Mouse (Mus musculus) Muller cell, postnatal 12 days (primary cell): ENCODE results near the gene Mettl21c.
"Not testable (repeated sequence)": the region's sequence is repeated elsewhere in the genome, so short reads cannot be mapped to it uniquely, and the experiment has no call there.

Source experiments
- DNase-seq: peaks from one replicate; pipeline ENCODE4 v3.0.0-alpha.2; 2015; ENCODE audit errors: inconsistent ontology term

Gene Mettl21c

DNA sequence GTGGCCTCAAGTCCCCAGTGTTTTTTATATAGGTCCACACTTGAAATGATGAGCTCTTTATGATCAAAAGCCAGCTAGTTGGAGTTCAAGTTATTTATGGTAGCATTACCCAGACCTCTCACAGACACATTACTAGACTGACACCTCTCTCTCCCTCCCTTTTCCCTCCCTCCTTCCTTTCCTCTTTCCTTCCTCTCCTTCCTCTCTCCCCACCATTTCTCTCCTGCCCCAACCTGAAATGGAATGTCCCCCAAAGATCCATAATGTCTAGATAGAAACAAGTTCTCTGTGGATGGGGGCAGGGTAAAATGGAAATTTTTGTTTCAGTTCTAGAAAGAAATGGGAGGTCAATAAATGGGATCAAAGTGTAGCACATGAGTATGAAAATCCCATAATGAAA, at the start of gene Mettl21c:
Gene Mettl21c, minus strand, starts transcription at position 101 of the 400 bp plus-strand sequence.
- no peak for DNase-seq

DNA sequence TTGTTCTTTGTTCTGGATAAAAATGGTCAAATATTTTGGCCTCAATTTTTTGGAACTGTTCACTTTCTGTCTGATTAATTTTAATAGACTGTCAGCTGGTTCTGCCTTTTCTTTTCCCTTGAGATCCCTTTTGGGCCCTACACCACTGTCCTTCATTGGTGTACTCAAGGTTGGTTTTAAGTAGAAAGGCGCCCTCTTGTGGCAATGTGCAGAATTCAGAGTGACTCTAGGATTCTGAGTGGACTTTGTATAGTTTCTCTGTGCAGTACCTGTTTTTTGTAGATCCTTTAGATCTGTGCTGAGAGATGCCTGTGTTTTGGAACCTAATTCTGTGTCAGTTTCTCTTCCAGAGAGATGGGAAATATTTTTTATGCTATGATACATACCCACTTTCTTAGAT, 44.8 kb upstream of the Mettl21c start:
- DNase-seq = peak; percentile 12

DNA sequence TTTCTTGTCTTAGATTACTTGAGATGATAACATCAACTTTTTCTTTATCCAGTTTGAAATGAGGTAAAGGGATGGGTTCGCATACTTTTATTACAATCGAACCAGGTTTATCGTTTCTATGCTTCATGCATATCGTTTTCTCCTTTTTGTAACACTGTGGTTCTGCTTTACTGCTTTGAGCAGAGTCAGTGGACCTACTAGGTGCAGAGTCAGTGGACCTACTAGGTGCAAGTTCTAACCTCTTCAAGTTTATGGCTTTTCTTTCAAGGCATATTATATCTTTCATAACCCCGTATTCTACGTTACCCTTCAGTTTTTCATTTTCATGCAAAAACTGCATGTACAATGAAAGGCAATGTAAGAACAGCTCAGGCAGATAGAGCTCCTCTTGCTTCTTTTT, 43.6 kb upstream of the Mettl21c start:
- DNase-seq = no peak

DNA sequence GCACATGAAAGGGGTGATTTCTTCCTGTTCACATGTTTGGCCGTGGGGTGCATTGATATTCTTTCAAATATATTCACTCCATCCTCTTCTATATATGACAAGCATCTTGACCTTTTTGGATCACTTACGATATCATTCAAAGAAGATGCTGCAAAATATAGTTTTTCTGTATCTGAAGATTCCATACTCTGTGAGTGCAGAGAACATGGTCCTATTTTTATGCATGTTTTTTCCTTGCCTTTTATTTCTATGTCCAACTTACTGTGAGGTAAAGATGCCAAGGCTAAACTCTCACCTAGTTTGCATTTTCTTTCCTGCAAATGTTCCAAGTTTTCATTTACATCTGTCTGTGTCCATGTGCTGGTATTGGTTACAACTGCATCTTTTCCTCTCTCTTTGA, 42.0 kb upstream of the Mettl21c start, which contains the start of gene Gm8251:
Gene Gm8251, minus strand, starts transcription at position 101 of the 400 bp plus-strand sequence.
- DNase-seq = no peak

- no peak for DNase-seq
Observed at GRCm38 (mm10) chr1:44057805-44058204, 38.0 kb upstream of the Mettl21c start.

GRCm38 (mm10) chr1:44046556-44046955, 26.7 kb upstream of the Mettl21c start:
- no peak for DNase-seq

DNA sequence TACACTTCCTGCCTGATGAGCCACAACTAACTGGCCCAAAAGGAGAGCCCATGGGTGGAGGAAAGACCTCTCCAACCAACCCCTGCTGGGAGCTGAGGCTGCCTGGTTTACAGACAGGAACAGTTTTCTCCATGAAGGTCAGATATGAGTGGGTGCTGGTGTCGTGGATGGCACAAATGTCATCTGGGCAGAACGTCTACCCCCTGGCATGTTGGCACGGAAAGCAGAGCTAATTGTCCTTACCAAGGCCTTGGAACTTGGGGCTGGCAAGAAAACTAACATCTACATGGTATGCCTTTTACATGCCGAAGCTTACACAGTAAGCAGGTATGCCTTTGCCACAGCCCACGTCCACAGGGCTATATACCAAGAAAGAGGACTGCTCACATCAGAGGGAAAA, 25.9 kb upstream of the Mettl21c start:
- not testable (repeated sequence) for DNase-seq

- no peak for DNase-seq
Observed at GRCm38 (mm10) chr1:44042555-44042915, 22.7 kb upstream of the Mettl21c start.

- DNase-seq = peak; percentile 50
Observed at GRCm38 (mm10) chr1:44041797-44042554, 22.1 kb upstream of the Mettl21c start.

GRCm38 (mm10) chr1:44032948-44033347, 13.1 kb upstream of the Mettl21c start:
- no peak for DNase-seq

DNA sequence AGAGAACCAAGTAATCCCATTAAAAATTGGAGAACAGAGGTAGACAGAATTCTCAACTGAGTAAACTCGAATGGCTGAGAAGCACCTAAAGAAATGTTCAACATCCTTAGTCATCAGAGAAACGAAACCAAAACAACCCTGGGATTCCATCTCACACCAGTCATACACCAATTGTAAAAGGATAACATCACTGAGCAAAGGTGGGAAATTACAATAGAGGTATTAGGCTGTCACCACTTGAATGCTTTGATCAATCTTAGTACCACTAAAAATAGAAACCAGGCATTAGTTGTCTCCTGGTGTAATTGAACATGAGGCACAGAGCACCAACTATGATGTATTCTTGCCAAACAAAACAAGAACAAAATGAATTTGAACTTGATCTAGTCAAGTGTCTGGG, 12.4 kb upstream of the Mettl21c start:
- no peak for DNase-seq

- peak; percentile 27 for DNase-seq
Observed at GRCm38 (mm10) chr1:44027651-44028050, 7.8 kb upstream of the Mettl21c start.

DNA sequence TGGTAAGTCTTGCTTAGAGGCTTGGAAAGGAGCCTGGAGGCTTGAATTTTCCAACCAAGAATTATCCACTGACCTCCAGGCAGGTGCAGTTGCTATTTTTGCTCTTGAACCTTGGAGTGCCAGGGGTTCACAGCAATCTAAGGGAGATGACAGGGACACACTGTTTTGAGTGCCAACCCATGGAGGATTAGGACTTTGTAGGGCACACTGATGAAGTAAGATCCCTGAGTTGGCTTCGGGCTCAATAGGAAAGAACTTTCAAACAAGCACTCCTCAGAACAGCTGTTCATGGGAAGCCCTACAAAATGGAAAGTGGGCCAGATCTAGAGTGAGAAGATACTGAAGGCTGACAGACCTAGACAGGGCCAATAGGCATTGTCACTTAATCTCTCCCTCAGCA, 2.8 kb upstream of the Mettl21c start:
- DNase-seq = no peak

DNA sequence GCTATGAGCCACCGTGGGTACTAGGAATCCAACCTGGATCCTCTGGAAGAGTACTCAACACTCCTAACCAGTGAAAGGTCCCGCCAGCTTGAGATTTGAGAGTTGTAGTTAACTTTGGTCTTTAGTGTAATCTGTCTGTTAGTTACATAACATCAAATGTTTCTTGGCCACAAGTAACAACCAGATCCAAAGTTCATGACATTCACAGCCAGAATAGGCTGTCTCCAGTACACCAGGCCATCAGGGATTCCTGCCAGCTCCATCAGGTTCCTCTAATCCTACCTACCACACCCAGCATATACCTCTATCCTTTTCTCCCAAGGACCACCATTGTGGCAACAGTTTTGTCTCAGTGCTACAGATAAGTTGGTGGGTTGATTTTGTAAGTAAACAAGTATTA, 4.3 kb downstream of the Mettl21c start:
- no peak for DNase-seq

DNA sequence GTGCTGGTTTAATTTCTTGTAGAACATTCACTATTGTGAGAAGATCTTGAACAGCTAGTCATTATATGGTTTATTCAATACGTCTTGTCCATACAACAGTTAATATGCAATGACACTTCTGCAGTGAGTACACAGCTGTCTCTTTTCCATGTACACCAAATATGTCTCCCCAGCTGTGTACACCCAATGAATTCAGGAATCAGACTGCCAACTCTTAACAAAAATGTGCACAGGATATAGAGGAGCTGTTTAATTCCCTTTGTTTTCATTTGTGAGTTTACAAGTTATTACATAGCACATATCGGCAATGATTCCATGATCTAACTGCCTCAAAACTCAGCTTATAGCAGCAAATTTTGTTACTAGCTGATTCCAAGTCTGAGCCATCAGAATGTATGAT, 15.3 kb downstream of the Mettl21c start:
- DNase-seq = no peak

DNA sequence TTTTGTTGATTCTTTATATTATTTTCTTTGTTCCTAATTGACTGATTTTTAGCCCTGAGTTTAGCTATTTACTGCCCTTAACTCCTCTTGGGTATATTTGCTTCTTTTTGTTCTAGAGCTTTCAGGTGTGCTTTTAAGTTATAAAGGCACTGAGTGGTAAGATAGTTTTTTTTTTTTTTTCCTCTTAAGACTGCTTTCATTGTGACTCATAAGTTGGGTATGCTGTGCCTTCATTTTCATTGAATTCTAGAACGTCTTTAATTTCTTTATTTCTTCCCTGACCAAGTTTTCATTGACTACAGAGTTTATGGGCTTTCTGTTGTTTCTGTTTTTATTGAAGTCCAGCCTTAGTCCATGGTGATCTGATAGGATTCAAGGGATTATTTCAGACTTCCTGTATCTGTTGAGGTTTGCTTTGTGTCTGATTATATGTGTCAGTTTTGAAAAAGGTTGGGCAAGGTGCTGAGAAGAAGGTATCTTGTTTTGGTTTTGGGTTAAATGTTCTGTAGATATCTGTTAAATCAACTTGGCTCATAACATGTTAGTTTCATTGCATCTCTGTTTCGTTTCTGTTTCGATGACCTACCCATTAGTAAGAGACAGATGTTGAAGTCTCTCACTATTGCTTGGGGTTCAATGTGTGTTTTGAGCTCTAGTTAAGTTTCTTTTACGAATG, 22.8 kb downstream of the Mettl21c start:
- DNase-seq = no peak

DNA sequence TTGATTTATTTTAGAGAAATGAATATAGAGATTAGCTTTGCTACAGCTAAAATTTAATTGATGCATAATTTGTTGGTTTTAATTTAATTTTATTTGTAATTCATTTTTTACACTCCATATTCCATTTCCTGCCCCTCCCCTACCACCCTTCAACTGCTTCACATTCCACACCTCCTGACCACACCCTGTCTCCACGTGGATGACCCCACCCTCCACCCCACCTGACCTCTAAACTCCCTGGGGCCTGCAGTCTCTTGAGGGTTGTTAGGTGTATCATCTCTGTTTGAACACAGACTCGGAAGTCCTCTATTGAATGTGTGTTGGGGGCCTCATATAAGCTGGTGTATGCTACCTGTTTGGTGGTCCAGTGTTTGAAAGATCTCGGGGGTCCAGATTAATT, 48.7 kb downstream of the Mettl21c start:
- no peak for DNase-seq

DNA sequence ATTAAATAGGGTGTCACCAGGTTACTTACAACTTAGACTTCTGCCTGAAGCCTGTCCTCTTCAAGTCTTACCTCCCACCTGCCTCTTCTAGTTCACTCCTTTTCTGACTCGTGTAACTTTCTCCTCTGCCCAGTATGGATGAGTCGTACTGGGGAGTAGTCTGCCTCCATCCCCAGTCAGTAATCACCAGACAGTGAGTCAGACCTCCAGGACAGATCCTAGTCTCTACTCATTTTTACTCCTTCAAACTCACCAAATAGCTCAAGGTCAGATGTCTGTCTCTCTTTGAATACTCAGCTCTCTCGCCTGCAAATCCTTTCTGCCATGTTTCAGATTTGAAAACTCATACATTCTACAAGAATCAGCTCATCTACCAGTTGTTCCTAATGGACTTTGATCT, 50.5 kb downstream of the Mettl21c start:
- peak; percentile 78 for DNase-seq

DNA sequence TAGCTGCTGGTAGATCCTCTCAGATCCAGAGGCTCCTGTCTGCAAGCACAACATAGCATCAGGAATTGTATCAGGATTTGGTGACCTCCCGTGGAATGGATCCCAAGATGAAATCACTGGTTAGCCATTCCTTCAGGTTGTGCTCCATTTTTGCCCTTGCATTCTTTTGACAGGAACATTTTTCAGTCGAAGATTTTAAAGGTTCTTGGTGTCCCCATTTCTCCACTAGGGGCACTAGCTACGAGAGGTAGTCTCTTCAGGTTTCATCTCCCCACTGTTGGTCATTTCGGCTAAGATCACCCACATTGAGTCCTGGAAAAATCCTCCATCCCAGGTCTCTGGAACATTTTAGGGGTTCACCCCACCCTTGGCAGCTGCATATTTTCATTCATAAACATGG, 53.1 kb downstream of the Mettl21c start:
- no peak for DNase-seq

GRCm38 (mm10) chr1:43964381-43964780, 55.5 kb downstream of the Mettl21c start:
- DNase-seq = no peak
